Mouse (Mus musculus): ENCODE measurements at regions not wholly inside any gene's neighbourhood (a gene's known extent, or its start where the extent isn't known, plus 50 kb on each side); places are given as distances from the start of the nearest gene placed in this dataset.

DNA sequence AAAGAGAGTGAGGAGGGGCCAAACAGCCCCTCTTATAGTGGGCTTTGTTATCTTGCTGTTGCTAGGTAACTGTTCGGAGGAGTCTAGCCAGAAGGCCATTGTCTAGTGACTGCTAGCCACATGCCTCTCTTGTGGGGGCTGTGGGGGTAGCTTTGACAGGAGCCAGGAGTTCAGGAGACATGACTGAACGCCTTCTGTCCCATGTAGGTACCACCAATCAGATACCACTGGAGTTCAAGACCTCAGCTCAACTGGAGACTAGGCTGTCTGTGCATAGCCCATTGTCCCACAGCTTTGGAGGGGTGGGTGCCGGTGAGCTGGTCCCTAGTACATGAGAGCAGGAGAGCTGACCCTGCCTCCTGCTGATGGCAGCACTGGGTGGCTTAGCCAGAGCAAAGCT is 82.4 kb upstream of the Unc93a2 start:
- DNase-seq (ENCODE audit: low read depth) = no peak

DNA sequence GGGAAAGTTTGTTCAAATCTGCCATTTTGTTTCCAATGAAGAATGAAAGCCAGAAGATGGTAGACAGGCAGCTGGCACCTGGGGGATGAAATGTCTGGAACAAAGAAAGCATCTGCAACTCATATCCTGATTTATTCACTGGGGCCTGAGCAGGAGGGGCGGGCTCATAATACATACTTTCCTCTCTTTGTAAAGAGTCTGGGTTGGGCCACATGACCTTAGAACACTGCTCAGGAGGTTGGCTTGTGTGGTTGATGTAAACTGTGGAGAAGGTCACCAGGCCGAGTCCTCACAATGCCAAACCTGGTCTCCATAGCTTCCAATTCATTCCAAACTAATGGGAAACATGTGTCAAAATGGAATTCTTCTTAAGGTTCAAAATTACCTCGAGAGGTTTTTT is 79.6 kb upstream of the Unc93a2 start:
- no peak for DNase-seq (ENCODE audit: low read depth)

DNA sequence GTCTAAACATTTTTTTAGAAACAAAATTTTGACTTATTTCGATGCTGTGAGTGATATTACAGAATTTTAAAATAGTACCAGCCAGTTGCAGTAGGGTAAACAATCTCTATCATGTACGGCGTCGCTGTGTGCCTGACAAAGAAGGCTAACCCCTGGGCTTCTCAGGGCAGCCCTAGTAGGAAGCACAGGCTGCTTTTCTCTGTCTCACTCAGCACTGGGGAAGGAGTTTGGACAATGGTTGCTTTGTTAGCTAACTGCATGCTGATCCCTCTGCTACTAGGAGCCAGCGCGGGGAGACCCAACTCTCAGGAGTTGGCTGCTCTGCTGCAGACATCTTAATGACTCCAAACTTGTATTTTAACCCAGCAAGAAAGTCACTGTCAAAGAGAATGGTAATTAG is 75.9 kb upstream of the Unc93a2 start:
- no peak for DNase-seq (ENCODE audit: low read depth)

DNA sequence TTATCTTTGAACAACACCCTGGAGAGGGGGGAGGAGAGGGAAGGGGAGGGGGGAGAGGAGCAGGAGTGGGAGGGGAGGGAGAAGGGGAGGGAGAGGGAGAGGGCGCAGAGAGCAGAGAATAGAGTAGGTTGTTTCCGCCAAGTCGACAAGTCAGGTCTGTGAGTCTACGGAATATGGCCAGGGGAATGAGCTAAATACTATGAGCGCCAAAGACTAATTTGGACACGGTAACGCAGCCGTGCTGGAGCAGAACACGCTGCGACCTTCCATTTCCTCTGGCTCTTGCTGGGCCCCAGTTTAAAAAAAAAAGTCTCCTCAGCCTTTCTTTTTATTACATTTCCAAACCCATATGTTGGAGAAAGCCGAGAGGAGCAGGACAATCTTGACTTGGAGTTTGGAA is 71.7 kb upstream of the Unc93a2 start:
- no peak for DNase-seq (ENCODE audit: low read depth)

DNA sequence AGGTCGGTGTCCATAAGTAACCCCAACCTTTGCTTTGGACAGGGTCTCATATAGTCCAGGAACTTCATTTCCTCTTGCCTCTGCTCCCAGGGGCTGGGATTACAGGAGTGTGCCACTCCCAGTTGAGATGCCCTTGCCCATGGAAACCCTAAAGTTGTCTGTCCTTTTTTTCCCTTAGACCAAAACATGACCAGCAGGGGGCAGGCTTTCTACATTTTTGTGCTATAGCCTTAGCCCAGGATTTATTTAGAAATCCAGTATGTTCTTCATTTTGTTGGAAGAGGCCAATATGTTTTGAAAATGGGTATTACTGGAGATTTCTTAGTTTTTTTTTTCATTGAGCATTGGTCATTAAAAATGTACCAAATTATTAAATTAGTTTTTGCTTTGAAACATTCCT is 58.6 kb upstream of the Unc93a2 start:
- DNase-seq (ENCODE audit: low read depth) = peak; percentile 47

DNA sequence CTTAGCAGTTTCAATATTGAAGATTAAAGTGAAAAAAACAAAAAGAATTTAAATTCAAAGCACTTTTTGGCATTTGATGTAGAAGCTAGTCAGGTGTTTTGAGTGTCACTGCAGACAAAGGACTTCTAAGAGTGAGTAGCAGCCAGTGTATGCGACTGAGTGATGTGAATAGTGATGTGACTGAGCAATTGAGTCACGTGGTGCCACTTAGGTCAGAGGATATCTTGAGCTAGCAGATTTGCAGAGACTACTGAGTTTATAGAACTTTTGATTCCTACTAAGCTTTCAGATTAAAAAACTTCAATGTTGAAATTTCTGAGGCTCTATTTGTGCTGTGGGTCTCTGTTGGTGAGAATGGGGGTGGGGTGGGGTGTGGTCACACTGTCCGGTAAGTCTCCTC is 49.8 kb upstream of the Unc93a2 start:
- no peak for DNase-seq (ENCODE audit: low read depth)

Data from 416B (cell line).